Mouse (Mus musculus) heart, adult 9 months (tissue): ENCODE measurements around the gene Apbb1ip.
"Not testable (repeated sequence)": the region's sequence is repeated elsewhere in the genome, so short reads cannot be mapped to it uniquely, and the experiment has no call there.

Experiments used
- DNase-seq, 2 experiments: peaks; one replicate each; pipeline ENCODE4 v3.0.0; 2022; ENCODE audit warnings: low spot score in 2 of 2

Gene Apbb1ip

GRCm38 (mm10) chr2:22822293-22822692, 48.4 kb downstream of the Apbb1ip start:
- no peak for DNase-seq

DNA sequence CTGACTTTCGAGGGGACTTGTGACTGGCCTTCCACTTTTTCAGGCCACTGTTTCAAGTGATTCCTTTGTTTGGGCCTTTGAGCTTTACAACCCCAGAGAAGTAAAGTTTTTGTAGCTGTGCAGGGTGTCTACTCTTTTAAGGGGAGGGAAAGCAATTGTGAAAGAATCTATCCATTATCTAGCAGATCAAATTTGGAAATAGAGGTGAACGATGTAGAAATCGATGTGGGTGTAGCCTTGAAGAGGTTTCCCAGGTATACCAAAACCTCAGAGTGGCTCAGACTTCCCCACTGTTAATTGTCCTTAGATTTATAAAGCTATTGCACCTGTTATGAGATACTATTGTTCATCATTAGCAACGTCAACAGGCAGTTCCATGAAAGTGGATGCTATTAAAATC, 71.6 kb downstream of the Apbb1ip start:
- no peak for DNase-seq

DNA sequence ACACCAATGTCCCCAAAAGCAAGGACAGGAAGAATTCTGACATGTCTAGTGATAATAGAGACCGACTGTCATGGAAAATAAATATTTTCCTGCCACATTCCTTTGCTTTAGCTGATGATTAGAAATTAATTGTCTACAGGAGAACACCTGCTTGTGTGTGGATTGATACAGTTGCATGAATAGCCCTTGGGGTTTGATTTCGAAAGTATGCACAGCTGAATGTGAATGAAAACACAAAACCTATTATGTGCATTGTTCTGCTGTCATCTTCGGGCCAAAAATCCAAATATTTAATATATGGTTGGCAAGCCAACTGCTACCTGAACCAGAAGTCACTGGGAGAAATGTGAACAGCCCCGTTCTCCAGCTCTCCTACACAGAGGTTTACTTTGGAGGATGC, 78.0 kb downstream of the Apbb1ip start:
- DNase-seq: no peak

DNA sequence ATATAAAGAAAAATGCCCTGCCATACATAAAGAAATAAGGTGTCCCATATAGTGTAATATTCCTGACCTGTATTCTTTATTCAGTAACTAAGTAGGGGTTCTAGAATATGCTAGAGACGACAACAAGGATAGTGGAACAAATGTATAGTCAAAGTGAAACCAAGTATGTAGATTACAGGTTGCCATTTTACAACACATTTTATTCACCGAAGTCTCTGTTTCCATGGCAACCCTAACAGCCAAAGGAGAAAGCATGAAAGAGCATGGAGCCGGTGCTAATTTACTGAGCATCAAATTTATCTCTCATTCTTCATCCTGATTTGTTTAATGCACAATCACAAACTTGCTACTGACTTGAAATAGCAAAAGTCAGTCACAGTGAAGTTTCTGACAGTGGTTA, 83.6 kb downstream of the Apbb1ip start:
- DNase-seq: no peak

GRCm38 (mm10) chr2:22862194-22862593, 88.3 kb downstream of the Apbb1ip start:
- no peak for DNase-seq

GRCm38 (mm10) chr2:22864394-22865037, 90.6 kb downstream of the Apbb1ip start:
- DNase-seq: peak; percentile 35 to 65

GRCm38 (mm10) chr2:22865818-22866217, 91.9 kb downstream of the Apbb1ip start:
- DNase-seq: no peak

- DNase-seq: no peak
Measured at GRCm38 (mm10) chr2:22866894-22867424, 93.1 kb downstream of the Apbb1ip start.

GRCm38 (mm10) chr2:22873159-22873558, 99.3 kb downstream of the Apbb1ip start:
- DNase-seq: no peak

GRCm38 (mm10) chr2:22874628-22875027, 100.7 kb downstream of the Apbb1ip start:
- DNase-seq: no peak

DNA sequence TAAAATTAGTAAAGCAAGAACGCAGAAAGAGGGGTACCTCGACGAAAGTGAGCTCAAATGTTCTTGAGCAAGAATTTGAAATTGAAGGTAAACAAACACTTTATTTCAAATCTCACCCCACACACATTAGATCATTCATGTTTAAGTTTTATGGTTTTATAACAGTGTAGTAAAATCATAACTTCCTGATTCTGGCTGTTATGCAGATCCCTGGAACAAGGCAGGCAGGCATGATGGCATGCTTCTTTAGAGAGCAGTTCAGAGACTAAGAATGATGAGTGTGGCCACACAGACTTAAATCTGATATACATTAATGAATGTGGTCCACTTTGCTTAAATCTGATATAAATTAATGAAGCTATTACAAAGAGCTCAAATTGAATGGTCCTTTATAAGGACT, 102.7 kb downstream of the Apbb1ip start:
- DNase-seq: no peak

GRCm38 (mm10) chr2:22878781-22879180, 104.9 kb downstream of the Apbb1ip start:
- no peak for DNase-seq

- DNase-seq: not testable (repeated sequence)
Measured at GRCm38 (mm10) chr2:22880726-22881125, 106.8 kb downstream of the Apbb1ip start.

GRCm38 (mm10) chr2:22894932-22895281, 121.0 kb downstream of the Apbb1ip start:
- no peak for DNase-seq

DNA sequence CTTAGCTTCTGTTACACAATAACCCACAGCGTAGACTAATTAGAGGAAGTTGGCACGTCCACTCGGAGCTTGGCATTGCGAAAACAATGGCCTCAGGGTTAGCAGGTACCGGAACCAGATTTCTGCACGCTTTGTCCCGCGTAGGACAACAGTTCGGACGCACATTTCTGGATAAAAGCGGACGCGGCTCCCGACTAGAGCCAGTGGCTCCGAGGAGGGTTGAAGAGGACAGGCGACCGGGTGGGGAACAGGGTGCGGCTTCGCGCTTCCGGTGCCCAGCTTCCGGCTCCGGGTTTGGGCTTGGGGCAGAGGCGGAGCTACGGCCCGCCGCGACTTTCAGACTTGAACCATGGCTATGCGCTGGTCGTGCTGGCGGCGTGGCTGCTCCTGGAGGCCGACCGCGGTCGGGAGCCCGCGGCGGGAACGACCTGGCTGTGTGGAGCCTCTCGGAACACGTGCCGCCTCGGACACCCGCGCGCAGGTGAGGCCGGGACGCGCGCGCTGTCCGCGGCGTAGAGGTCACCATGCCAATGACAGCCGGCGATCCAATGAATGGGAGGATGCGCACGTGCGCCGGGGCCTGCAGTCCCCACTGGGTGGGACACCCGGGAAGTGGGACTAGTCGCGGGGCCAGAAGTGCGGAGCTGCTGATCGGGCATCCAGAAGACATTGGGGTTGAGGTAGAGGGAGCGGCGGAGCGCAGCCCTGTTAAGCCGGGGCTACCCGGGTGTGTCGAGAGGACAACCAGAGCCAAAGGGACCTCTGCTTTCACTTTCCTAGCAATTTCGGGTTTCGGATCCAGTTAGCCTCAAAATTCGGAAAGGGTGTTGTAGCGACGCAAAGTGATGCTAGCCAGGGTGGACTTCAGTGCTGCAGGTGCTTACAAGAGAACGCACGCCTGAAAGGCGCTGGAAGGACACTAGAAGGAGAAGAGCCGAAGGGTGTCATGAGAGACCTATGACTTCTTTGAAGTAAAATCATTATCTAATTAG, 121.7 kb downstream of the Apbb1ip start, which contains the start of gene Pdss1:
Gene Pdss1 (plus strand): TSS at position 241 of the 992 bp plus-strand sequence.
- peak; percentile 89 to 90 for DNase-seq

GRCm38 (mm10) chr2:22903947-22904346, 130.1 kb downstream of the Apbb1ip start:
- no peak for DNase-seq

GRCm38 (mm10) chr2:22914421-22914820, 140.5 kb downstream of the Apbb1ip start:
- DNase-seq: no peak

GRCm38 (mm10) chr2:22918651-22919050, 144.8 kb downstream of the Apbb1ip start:
- DNase-seq: no peak
